Mouse (Mus musculus): ENCODE measurements around the gene Ror2. TPM values are rescaled to one million over a fixed set of nuclear protein-coding genes. Genes with fewer than 3 reads are reported as not detected.
A peak's percentile ranks its signal among the peaks of the same experiment; 100 is the strongest.
"Not testable (repeated sequence)": the region's sequence is repeated elsewhere in the genome, so short reads cannot be mapped to it uniquely, and the experiment has no call there.

The Ror2 gene
- polyA plus RNA-seq, 1 experiment from 2014 or later, result 13.2 TPM

DNA sequence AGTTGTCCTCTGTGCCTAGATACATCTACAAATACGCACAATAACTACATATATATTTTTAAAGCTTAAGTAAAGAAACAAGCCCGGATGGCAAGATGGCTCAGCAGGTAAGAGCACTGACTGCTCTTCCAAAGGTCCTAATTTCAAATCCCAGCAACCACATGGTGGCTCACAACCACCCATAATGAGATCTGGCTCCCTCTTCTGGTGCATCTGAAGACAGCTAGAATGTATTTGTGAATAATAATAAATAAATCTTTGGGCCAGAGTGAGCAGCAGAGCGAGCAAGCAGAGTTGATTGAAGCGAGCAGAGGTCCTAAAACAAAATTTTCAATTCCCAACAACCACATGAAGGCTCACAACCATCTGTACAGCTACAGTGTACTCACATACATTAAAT, 29.8 kb upstream of the Ror2 start:
- H3K36me3 ChIP-seq (ENCODE audit: control insufficient read depth, insufficient read depth, low read length); H3K4me1 ChIP-seq (ENCODE audit: control insufficient read depth in 2 of 2, insufficient read depth in 2 of 2, low read length in 2 of 2); H3K4me3 ChIP-seq (ENCODE audit: control insufficient read depth in 1 of 2, insufficient read depth in 1 of 2, low read depth in 1 of 2, low read length in 2 of 2); H3K27ac ChIP-seq (replicated peaks in 1 of 2; ENCODE audit: control insufficient read depth in 1 of 2, insufficient read depth in 1 of 2, low read depth in 2 of 2, low read length in 2 of 2); H3K4me2 ChIP-seq (ENCODE audit: low read length); ATAC-seq (ENCODE audit: insufficient number of reproducible peaks, insufficient read depth, low FRiP score, low read depth); H3K9ac ChIP-seq (ENCODE audit: low read length); H3K27me3 ChIP-seq (ENCODE audit: control insufficient read depth, insufficient read depth, low read length); H3K9me3 ChIP-seq (ENCODE audit: control insufficient read depth, low read length): not testable (repeated sequence)
- 77% methylated on average over 4 of the region's 4 CpGs for WGBS

DNA sequence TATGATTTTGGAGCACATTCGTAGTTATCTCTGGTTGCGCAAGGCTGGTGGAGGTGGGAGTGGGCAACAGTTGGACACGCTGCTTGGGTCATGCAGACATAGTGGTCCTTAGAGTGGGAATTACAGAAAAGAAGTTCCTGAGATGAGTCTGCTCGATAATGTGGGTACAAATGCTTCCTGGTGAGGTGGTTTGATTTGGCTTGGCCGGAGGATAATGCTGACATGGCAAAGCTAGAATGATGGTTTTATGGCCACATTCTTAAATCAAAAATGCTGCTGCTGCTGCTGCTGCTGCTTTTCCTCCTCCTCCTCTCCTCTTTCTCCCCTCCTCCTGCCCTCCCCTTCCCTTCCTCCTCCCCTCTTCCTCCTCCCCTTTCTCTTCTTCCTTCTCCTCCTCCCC, 24.5 kb upstream of the Ror2 start:
- Histone ChIP-seq H3K4me3 (ENCODE audit: control insufficient read depth in 1 of 2, insufficient read depth in 1 of 2, low read depth in 1 of 2, low read length in 2 of 2) (no peak overlapping the region), H3K4me1 (ENCODE audit: control insufficient read depth in 2 of 2, insufficient read depth in 2 of 2, low read length in 2 of 2) (peaks cover 8% of the 10 kb centered on the region in 2 experiments), H3K36me3 (ENCODE audit: control insufficient read depth, insufficient read depth, low read length) (no peaks in the 10 kb centered on the region), H3K27me3 (ENCODE audit: control insufficient read depth, insufficient read depth, low read length) (no peaks in the 10 kb centered on the region), H3K9me3 (ENCODE audit: control insufficient read depth, low read length) (no peaks in the 10 kb centered on the region), H3K9ac (ENCODE audit: low read length) (no peak overlapping the region; the same call in 1 of the 2 replicates), H3K27ac (replicated peaks in 1 of 2; ENCODE audit: control insufficient read depth in 1 of 2, insufficient read depth in 1 of 2, low read depth in 2 of 2, low read length in 2 of 2) (no peak overlapping the region), H3K4me2 (ENCODE audit: low read length) (no peak overlapping the region)
- ATAC-seq (ENCODE audit: insufficient number of reproducible peaks, insufficient read depth, low FRiP score, low read depth), result no peak
- WGBS, result 88% methylated on average over 5 of the region's 5 CpGs

DNA sequence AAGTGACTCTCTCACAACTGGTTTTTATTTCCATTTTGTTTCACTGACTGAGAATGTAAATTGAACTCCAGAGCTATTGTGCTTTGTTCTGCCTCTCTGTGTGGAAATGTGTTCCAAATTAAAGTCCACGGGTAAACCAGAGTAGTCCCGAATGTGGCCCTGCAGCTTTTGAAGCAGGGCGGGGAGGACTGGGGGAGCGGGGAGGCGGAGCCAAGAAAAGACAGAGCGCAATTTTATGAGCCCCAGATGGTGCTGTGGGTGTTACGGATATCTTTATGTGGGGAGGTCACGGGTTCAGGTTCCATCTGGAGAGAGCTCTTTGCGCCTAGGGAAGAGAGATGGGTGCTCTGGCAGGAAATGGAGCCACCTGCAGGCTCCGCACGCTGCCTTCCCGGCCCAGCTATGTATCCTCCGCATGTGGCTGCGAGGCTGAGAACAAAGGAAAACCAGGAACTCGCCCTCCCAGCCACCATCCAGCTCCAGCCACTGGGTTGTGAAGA, 23.8 kb upstream of the Ror2 start:
- Histone ChIP-seq H3K9me3 (ENCODE audit: control insufficient read depth, low read length) (no peaks in the 10 kb centered on the region), H3K4me1 (ENCODE audit: control insufficient read depth in 2 of 2, insufficient read depth in 2 of 2, low read length in 2 of 2) (peaks cover 8% of the 10 kb centered on the region in 2 experiments), H3K9ac (ENCODE audit: low read length) (peak overlapping the region; percentile 45), H3K36me3 (ENCODE audit: control insufficient read depth, insufficient read depth, low read length) (no peaks in the 10 kb centered on the region), H3K4me2 (ENCODE audit: low read length) (peak overlapping the region; percentile 62), H3K27me3 (ENCODE audit: control insufficient read depth, insufficient read depth, low read length) (no peaks in the 10 kb centered on the region), H3K27ac (replicated peaks in 1 of 2; ENCODE audit: control insufficient read depth in 1 of 2, insufficient read depth in 1 of 2, low read depth in 2 of 2, low read length in 2 of 2) (0 out of 4 replicates have a peak overlapping the region, but pooled peaks of 1 of the 2 experiments have one; percentile 23), H3K4me3 (ENCODE audit: control insufficient read depth in 1 of 2, insufficient read depth in 1 of 2, low read depth in 1 of 2, low read length in 2 of 2) (peak overlapping the region; percentile 22 to 29)
- ATAC-seq (ENCODE audit: insufficient number of reproducible peaks, insufficient read depth, low FRiP score, low read depth), result no peak
- WGBS, result 5% methylated on average over 15 of the region's 15 CpGs

DNA sequence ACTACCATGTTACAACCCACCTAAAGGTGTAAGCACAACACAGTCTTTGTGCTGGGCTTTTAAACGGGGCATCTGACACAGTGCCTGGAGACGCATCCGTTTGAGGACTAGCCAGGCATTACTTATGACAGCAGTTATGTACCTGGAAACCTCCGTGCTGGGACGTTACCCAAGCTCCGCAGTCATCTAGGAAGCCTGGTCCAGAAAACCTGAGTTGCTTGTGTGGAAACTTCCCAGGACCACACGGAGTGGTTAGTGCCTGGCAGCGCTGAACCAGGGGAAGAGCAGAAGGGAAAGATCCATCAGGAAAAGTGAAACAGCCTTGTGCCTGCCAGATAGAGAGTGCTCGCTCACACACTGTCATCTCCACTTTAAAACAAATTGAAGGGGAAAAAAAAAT, 23.2 kb upstream of the Ror2 start:
- Histone ChIP-seq H3K4me1 (ENCODE audit: control insufficient read depth in 2 of 2, insufficient read depth in 2 of 2, low read length in 2 of 2) (peaks cover 8% of the 10 kb centered on the region in 2 experiments), H3K9me3 (ENCODE audit: control insufficient read depth, low read length) (no peaks in the 10 kb centered on the region), H3K36me3 (ENCODE audit: control insufficient read depth, insufficient read depth, low read length) (no peaks in the 10 kb centered on the region), H3K9ac (ENCODE audit: low read length) (peak overlapping the region; percentile 45), H3K4me2 (ENCODE audit: low read length) (peak overlapping the region; percentile 62), H3K4me3 (ENCODE audit: control insufficient read depth in 1 of 2, insufficient read depth in 1 of 2, low read depth in 1 of 2, low read length in 2 of 2) (no peak overlapping the region; a peak in 1 of 4 replicates), H3K27ac (replicated peaks in 1 of 2; ENCODE audit: control insufficient read depth in 1 of 2, insufficient read depth in 1 of 2, low read depth in 2 of 2, low read length in 2 of 2) (no peak overlapping the region), H3K27me3 (ENCODE audit: control insufficient read depth, insufficient read depth, low read length) (no peaks in the 10 kb centered on the region)
- no peak for ATAC-seq (ENCODE audit: insufficient number of reproducible peaks, insufficient read depth, low FRiP score, low read depth)
- WGBS, result 50% methylated on average over 9 of the region's 9 CpGs

DNA sequence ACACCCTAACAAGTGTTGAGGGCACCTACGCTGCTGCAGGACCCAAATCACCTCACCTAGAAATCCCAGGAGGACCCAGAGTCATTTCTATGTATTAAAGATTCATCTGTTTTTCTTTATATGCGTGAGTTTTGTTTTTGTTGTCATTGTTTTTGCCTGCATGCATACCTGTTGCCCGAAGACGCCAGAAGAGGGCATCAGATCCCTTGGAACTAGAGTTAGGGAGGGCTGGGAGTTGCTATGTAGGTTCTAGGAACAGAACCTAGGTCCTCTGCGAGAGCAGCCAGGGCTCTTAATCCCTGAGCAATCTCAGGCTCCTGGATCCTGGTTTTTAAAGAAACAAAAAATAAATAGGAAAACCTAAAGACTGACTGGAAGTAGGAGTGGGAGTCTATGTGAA, 20.9 kb upstream of the Ror2 start:
- H3K9me3 ChIP-seq (ENCODE audit: control insufficient read depth, low read length), result no peaks in the 10 kb centered on the region
- H3K4me3 ChIP-seq (ENCODE audit: control insufficient read depth in 1 of 2, insufficient read depth in 1 of 2, low read depth in 1 of 2, low read length in 2 of 2), result no peak overlapping the region
- no peak for ATAC-seq (ENCODE audit: insufficient number of reproducible peaks, insufficient read depth, low FRiP score, low read depth)
- H3K4me2 ChIP-seq (ENCODE audit: low read length), result no peak overlapping the region
- H3K36me3 ChIP-seq (ENCODE audit: control insufficient read depth, insufficient read depth, low read length), result no peaks in the 10 kb centered on the region
- peaks cover 8% of the 10 kb centered on the region in 2 experiments for H3K4me1 ChIP-seq (ENCODE audit: control insufficient read depth in 2 of 2, insufficient read depth in 2 of 2, low read length in 2 of 2)
- H3K27me3 ChIP-seq (ENCODE audit: control insufficient read depth, insufficient read depth, low read length), result no peaks in the 10 kb centered on the region
- 59% methylated on average over 5 of the region's 5 CpGs for WGBS
- H3K9ac ChIP-seq (ENCODE audit: low read length), result no peak overlapping the region
- no peak overlapping the region for H3K27ac ChIP-seq (replicated peaks in 1 of 2; ENCODE audit: control insufficient read depth in 1 of 2, insufficient read depth in 1 of 2, low read depth in 2 of 2, low read length in 2 of 2)

DNA sequence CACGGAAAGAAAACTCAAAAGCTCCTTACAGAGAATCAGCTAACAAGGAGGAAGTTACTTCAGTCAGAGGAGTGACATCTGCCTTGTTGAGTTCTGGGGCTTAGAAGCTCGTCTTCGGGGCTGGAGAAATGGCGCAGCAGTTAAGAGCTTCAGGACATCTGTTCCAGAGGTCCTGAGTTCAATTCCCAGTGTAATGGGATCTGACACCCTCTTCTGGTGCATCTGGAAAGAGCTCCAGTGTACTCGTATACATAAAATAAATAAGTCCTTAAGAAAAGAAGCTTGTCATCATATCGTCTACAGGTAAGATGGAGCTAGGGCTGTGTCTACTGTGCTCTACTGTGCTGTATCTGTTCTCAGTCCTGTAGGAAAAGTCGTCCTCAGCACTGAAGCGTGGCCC, 19.3 kb upstream of the Ror2 start:
- H3K4me2 ChIP-seq (ENCODE audit: low read length), result no peak overlapping the region
- H3K27me3 ChIP-seq (ENCODE audit: control insufficient read depth, insufficient read depth, low read length), result no peaks in the 10 kb centered on the region
- no peak overlapping the region for H3K4me3 ChIP-seq (ENCODE audit: control insufficient read depth in 1 of 2, insufficient read depth in 1 of 2, low read depth in 1 of 2, low read length in 2 of 2)
- no peak overlapping the region for H3K9ac ChIP-seq (ENCODE audit: low read length)
- H3K4me1 ChIP-seq (ENCODE audit: control insufficient read depth in 2 of 2, insufficient read depth in 2 of 2, low read length in 2 of 2), result peaks cover 7 to 8% of the 10 kb centered on the region in 2 experiments
- no peaks in the 10 kb centered on the region for H3K36me3 ChIP-seq (ENCODE audit: control insufficient read depth, insufficient read depth, low read length)
- ATAC-seq (ENCODE audit: insufficient number of reproducible peaks, insufficient read depth, low FRiP score, low read depth), result no peak
- 74% methylated on average over 8 of the region's 8 CpGs for WGBS
- no peak overlapping the region for H3K27ac ChIP-seq (replicated peaks in 1 of 2; ENCODE audit: control insufficient read depth in 1 of 2, insufficient read depth in 1 of 2, low read depth in 2 of 2, low read length in 2 of 2)
- H3K9me3 ChIP-seq (ENCODE audit: control insufficient read depth, low read length), result no peaks in the 10 kb centered on the region

DNA sequence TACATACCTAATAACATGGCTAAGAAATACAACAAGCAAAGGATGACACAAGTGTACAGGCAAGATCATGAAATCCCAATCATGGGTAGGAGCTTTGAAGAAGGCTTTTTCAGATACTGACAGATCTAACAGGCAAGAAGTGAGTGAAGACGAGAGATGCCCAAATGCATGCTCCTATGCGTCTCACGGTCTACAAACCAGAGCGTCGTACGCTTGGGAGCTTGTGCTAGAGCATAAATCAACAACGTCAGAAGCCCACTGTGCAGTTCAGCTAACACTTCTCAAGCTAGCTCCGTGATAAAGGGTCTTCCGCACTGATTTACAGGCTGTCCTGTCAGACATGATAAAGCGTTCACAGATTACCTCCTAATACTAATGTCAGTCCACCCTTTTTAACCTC, 16.8 kb upstream of the Ror2 start:
- Histone ChIP-seq H3K27ac (replicated peaks in 1 of 2; ENCODE audit: control insufficient read depth in 1 of 2, insufficient read depth in 1 of 2, low read depth in 2 of 2, low read length in 2 of 2) (no peak overlapping the region), H3K9me3 (ENCODE audit: control insufficient read depth, low read length) (no peaks in the 10 kb centered on the region), H3K36me3 (ENCODE audit: control insufficient read depth, insufficient read depth, low read length) (no peaks in the 10 kb centered on the region), H3K9ac (ENCODE audit: low read length) (no peak overlapping the region), H3K4me1 (ENCODE audit: control insufficient read depth in 2 of 2, insufficient read depth in 2 of 2, low read length in 2 of 2) (peaks cover 0 to 2% of the 10 kb centered on the region in 2 experiments; a peak in 1 of 4 replicates), H3K4me3 (ENCODE audit: control insufficient read depth in 1 of 2, insufficient read depth in 1 of 2, low read depth in 1 of 2, low read length in 2 of 2) (no peak overlapping the region), H3K27me3 (ENCODE audit: control insufficient read depth, insufficient read depth, low read length) (no peaks in the 10 kb centered on the region), H3K4me2 (ENCODE audit: low read length) (no peak overlapping the region)
- no peak for ATAC-seq (ENCODE audit: insufficient number of reproducible peaks, insufficient read depth, low FRiP score, low read depth)
- WGBS, result 73% methylated on average over 10 of the region's 10 CpGs

DNA sequence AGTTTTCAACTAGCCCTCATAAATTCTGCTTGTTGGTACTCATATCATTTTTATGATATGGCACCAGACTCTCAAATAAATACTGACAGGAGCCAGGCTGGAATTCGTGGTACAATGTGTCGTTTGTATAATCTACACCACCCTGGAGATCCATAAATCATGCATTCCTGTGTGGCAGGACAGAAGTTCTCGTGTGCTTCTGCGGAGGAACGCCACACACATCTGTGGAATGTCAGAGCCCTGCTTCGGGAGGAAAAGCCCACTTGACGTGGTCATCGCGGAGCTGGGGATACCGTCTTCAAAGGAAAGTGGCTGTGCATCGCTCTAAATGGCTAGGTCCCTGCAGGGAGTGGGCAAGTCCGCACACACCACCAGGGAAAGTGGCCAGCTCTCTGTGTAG, 7.1 kb upstream of the Ror2 start:
- no peaks in the 10 kb centered on the region for H3K9me3 ChIP-seq (ENCODE audit: control insufficient read depth, low read length)
- 0 out of 4 replicates have a peak overlapping the region, but pooled peaks of 1 of the 2 experiments have one; percentile 14 for H3K27ac ChIP-seq (replicated peaks in 1 of 2; ENCODE audit: control insufficient read depth in 1 of 2, insufficient read depth in 1 of 2, low read depth in 2 of 2, low read length in 2 of 2)
- WGBS, result 13% methylated on average over 12 of the region's 12 CpGs
- no peaks in the 10 kb centered on the region for H3K27me3 ChIP-seq (ENCODE audit: control insufficient read depth, insufficient read depth, low read length)
- no peak overlapping the region for H3K4me3 ChIP-seq (ENCODE audit: control insufficient read depth in 1 of 2, insufficient read depth in 1 of 2, low read depth in 1 of 2, low read length in 2 of 2)
- ATAC-seq (ENCODE audit: insufficient number of reproducible peaks, insufficient read depth, low FRiP score, low read depth), result no peak
- peak overlapping the region; percentile 51 for H3K4me2 ChIP-seq (ENCODE audit: low read length)
- H3K9ac ChIP-seq (ENCODE audit: low read length), result no peak overlapping the region
- no peaks in the 10 kb centered on the region for H3K36me3 ChIP-seq (ENCODE audit: control insufficient read depth, insufficient read depth, low read length)
- peaks cover 12 to 15% of the 10 kb centered on the region in 2 experiments for H3K4me1 ChIP-seq (ENCODE audit: control insufficient read depth in 2 of 2, insufficient read depth in 2 of 2, low read length in 2 of 2)

Data from heart, embryonic 14.5 days (tissue).